Mouse (Mus musculus) neural tube, embryonic 11.5 days (tissue): ENCODE measurements around the gene Nap1l1. TPM values are rescaled to one million over a fixed set of nuclear protein-coding genes. Genes with fewer than 3 reads are reported as not detected.

Source experiments
- ATAC-seq: fragments of 200-750 bp; cut with Nextera tagmentation; 2 replicates; pipeline ENCODE4 v1.8.0; 2017; ENCODE audit warnings: moderate number of reproducible peaks, mild to moderate bottlenecking, moderate TSS enrichment, moderate library complexity; ENCODE audit not compliant: insufficient read depth, low FRiP score, low TSS enrichment
- DNase-seq: peaks from one replicate; pipeline ENCODE4 v3.0.0-alpha.2; 2015; ENCODE audit warnings: low spot score
- H3K27ac ChIP-seq: fragments of 300-500 bp; sonication (generic); 2 replicates; pipeline ENCODE4 v1.5.1; 2014; ENCODE audit warnings: low read depth, mild to moderate bottlenecking, low read length
- H3K27me3 ChIP-seq: fragments of 300-500 bp; sonication (generic); 2 replicates; pipeline ENCODE4 v1.6.1; 2014; ENCODE audit warnings: mild to moderate bottlenecking, low read length, mixed read lengths; ENCODE audit not compliant: control insufficient read depth, insufficient read depth
- H3K36me3 ChIP-seq: fragments of 300-500 bp; sonication (generic); 2 replicates; pipeline ENCODE4 v1.6.1; 2014; ENCODE audit warnings: mild to moderate bottlenecking, low read length, moderate library complexity, mixed read lengths; ENCODE audit not compliant: control insufficient read depth, insufficient read depth
- H3K4me1 ChIP-seq: fragments of 300-500 bp; sonication (generic); 2 replicates; pipeline ENCODE4 v1.6.1; 2014; ENCODE audit warnings: low read length, mixed read lengths; ENCODE audit not compliant: control insufficient read depth, insufficient read depth
- H3K4me2 ChIP-seq: fragments of 300-500 bp; sonication (generic); 2 replicates; pipeline ENCODE4 v1.6.1; 2014; ENCODE audit warnings: low read depth, mild to moderate bottlenecking, moderate library complexity
- H3K4me3 ChIP-seq: fragments of 300-500 bp; sonication (generic); 2 replicates; pipeline ENCODE4 v1.5.1; 2014; ENCODE audit warnings: low read depth, low read length
- H3K9ac ChIP-seq: fragments of 300-500 bp; sonication (generic); 2 replicates; pipeline ENCODE4 v1.6.1; 2014; ENCODE audit warnings: mild to moderate bottlenecking, low read length
- H3K9me3 ChIP-seq: fragments of 300-500 bp; sonication (generic); 2 replicates; pipeline ENCODE4 v1.6.1; 2016; ENCODE audit warnings: low read length; ENCODE audit not compliant: control insufficient read depth
- WGBS: fragments of 180-500 bp; shearing (Covaris S2); extraction: QIAGEN DNeasy Blood & Tissue Kit; methylation state at CpG from one replicate; pipeline ENCODE4 v1.1.7; 2014; 5-methylcytosine and 5-hydroxymethylcytosine counted together
- polyA plus RNA-seq: library from polyadenylated mRNA; unstranded; fragments of >200 nt; fragmentation: Nextera tagmentation; extraction: Ambion mirVana; gene quantifications from 2 replicates; pipeline ENCODE4 v1.2.1, GENCODE M21; 2014

Gene Nap1l1
- polyA plus RNA-seq, 1 experiment from 2014 or later, result 339 TPM

DNA sequence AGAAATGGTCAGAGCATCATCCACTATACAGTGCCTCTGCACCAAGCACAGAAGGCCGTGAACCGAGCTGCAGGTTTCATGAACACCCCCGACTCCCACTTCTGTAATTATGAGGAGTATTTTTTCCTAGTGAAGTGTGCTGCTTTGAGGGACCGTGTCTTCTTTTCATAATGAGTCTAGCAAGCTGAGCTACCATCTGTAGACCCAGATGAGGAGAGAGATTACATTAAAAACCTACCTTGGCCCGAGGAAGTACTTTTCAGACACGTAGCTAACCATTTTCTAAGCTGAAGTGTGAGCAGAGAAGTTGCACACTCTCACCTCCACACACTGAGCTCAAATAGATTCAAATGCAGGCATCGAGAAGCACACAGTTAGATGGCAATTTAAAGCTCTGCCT, 70.1 kb downstream of the Nap1l1 start:
- no peak overlapping the region for H3K27ac ChIP-seq
- H3K27me3 ChIP-seq, result no peaks in the 10 kb centered on the region
- no peak overlapping the region for H3K9ac ChIP-seq
- H3K9me3 ChIP-seq, result no peaks in the 10 kb centered on the region
- DNase-seq (no peak), ATAC-seq (no peak)
- H3K4me3 ChIP-seq, result no peak overlapping the region
- no peaks in the 10 kb centered on the region for H3K4me1 ChIP-seq
- H3K36me3 ChIP-seq, result no peaks in the 10 kb centered on the region
- WGBS, result 89% methylated on average over 7 of the region's 7 CpGs
- no peak overlapping the region for H3K4me2 ChIP-seq

DNA sequence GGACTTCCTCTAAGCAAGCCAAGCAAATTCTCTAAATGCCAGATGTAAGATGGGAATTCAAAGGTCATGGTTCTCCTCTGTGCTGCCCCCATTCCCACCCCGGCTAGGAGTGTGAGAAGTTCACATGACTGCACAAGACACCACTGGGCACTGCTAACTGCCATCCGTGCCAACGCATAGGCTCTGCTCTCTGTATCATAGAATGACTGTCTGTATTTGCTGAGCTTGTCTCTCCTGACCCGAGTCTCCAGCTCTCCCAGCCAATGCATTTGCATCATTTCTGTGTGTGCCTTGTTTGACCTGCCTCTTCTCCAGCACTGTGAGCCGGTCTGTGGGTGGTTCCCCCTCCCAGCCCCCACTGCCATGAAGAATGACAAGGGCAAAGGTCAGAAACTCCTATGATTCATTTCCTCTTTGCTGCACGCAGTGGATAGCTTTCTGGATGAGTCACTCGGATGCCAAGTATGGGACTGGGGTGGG, 70.8 kb downstream of the Nap1l1 start:
- Histone ChIP-seq H3K27me3 (no peaks in the 10 kb centered on the region), H3K9me3 (no peaks in the 10 kb centered on the region), H3K36me3 (no peaks in the 10 kb centered on the region), H3K4me1 (no peaks in the 10 kb centered on the region), H3K4me2 (no peak overlapping the region), H3K9ac (no peak overlapping the region), H3K27ac (no peak overlapping the region), H3K4me3 (no peak overlapping the region)
- whole genome bisulfite sequencing, result 39% methylated on average over 7 of the region's 7 CpGs
- ATAC-seq (no peak), DNase-seq (peak; percentile 35)

DNA sequence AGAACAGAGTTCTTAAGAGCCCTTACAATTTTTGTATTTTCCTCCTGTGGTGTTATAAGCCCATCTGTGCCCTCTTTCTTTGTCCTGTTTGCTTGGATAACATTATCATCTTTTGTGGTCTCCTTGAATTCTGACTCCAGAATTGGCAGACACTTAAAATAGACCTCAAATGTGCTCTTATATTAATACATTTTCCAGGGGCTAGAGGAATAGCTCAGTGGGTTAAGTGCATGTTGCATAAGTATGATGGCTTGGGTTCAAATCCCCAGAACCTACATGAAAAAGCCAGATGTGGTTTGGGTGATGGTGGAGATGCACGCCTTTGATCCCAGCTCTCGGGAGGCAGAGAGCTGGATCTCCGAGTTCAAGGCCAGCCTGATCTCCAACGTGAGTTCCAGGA, 71.3 kb downstream of the Nap1l1 start:
- no peak for DNase-seq
- H3K36me3 ChIP-seq, result no peaks in the 10 kb centered on the region
- H3K9me3 ChIP-seq, result no peaks in the 10 kb centered on the region
- no peak overlapping the region for H3K27ac ChIP-seq
- H3K9ac ChIP-seq, result no peak overlapping the region
- ATAC-seq, result no peak
- H3K4me3 ChIP-seq, result no peak overlapping the region
- no peaks in the 10 kb centered on the region for H3K27me3 ChIP-seq
- WGBS, result 82% methylated on average over 4 of the region's 4 CpGs
- H3K4me2 ChIP-seq, result no peak overlapping the region
- no peaks in the 10 kb centered on the region for H3K4me1 ChIP-seq

- Histone ChIP-seq H3K27ac (no peak overlapping the region), H3K4me1 (no peaks in the 10 kb centered on the region), H3K27me3 (no peaks in the 10 kb centered on the region), H3K9ac (no peak overlapping the region), H3K4me3 (no peak overlapping the region), H3K36me3 (no peaks in the 10 kb centered on the region), H3K9me3 (no peaks in the 10 kb centered on the region), H3K4me2 (no peak overlapping the region)
- WGBS, result 72% methylated on average over 4 of the region's 4 CpGs
- ATAC-seq, result no peak
- DNase-seq, result no peak
Measured at GRCm38 (mm10) chr10:111545648-111546047, 72.6 kb downstream of the Nap1l1 start.

Other genes starting within 250 kb of the Nap1l1 start
- 7.6 and 8.0 TPM in 2 replicates for gene Bbs10, start 174.5 kb upstream of the Nap1l1 start, polyA plus RNA-seq
- 32.2 and 32.7 TPM in 2 replicates for gene Phlda1, start 33.1 kb downstream of the Nap1l1 start, polyA plus RNA-seq